Mouse (Mus musculus) heart, embryonic 12.5 days (tissue): ENCODE results near the gene Fchsd2. TPM values are rescaled to one million over a fixed set of nuclear protein-coding genes. Genes with fewer than 3 reads are reported as not detected.
"Not testable (repeated sequence)": the region's sequence is repeated elsewhere in the genome, so short reads cannot be mapped to it uniquely, and the experiment has no call there.

Experiments used
- ATAC-seq: fragments of 200-750 bp; cut with Nextera tagmentation; 2 replicates; pipeline ENCODE4 v1.8.0; 2017; ENCODE audit warnings: moderate TSS enrichment, moderate library complexity; ENCODE audit not compliant: insufficient number of reproducible peaks, low FRiP score
- H3K27ac ChIP-seq: fragments of 300-500 bp; sonication (generic); 2 replicates; pipeline ENCODE4 v1.5.1; 2016; ENCODE audit warnings: mild to moderate bottlenecking, moderate library complexity; ENCODE audit not compliant: poor library complexity, severe bottlenecking
- H3K27me3 ChIP-seq: fragments of 300-500 bp; sonication (generic); replicated peaks from 2 replicates; pipeline ENCODE4 v1.6.1; 2016; ENCODE audit warnings: mild to moderate bottlenecking, moderate library complexity
- H3K36me3 ChIP-seq: fragments of 300-500 bp; sonication (generic); 2 replicates; pipeline ENCODE4 v1.6.1; 2016; ENCODE audit warnings: mild to moderate bottlenecking, moderate library complexity
- H3K4me1 ChIP-seq: fragments of 300-500 bp; sonication (generic); replicated peaks from 2 replicates; pipeline ENCODE4 v1.6.1; 2016; ENCODE audit warnings: mild to moderate bottlenecking
- H3K4me2 ChIP-seq: fragments of 300-500 bp; sonication (generic); 2 replicates; pipeline ENCODE4 v1.6.1; 2016; ENCODE audit warnings: mild to moderate bottlenecking, moderate library complexity
- H3K4me3 ChIP-seq: fragments of 300-500 bp; sonication (generic); 2 replicates; pipeline ENCODE4 v1.5.1; 2016; ENCODE audit warnings: mild to moderate bottlenecking
- H3K9ac ChIP-seq: fragments of 300-500 bp; sonication (generic); 2 replicates; pipeline ENCODE4 v1.6.1; 2016; ENCODE audit warnings: mild to moderate bottlenecking, moderate library complexity
- H3K9me3 ChIP-seq: fragments of 300-500 bp; sonication (generic); replicated peaks from 2 replicates; pipeline ENCODE4 v1.6.1; 2016; ENCODE audit warnings: mild to moderate bottlenecking, moderate library complexity
- WGBS: fragments of 180-500 bp; shearing (Covaris S2); methylation state at CpG from one replicate; pipeline ENCODE4 v1.1.7; 2016; 5-methylcytosine and 5-hydroxymethylcytosine counted together
- polyA plus RNA-seq: library from polyadenylated mRNA; unstranded; fragments of >200 nt; fragmentation: Nextera tagmentation; extraction: Ambion mirVana; gene quantifications from 2 replicates; pipeline ENCODE4 v1.2.1, GENCODE M21; 2016

The Fchsd2 gene
- polyA plus RNA-seq, 1 experiment from 2014 or later = 18.7 TPM

- WGBS = 95% methylated on average over 15 of the region's 15 CpGs
- not testable (repeated sequence) for H3K4me1 ChIP-seq
These were observed 62.2 kb downstream of the Fchsd2 start for GRCm38 (mm10) chr7:101154883-101155282.

GRCm38 (mm10) chr7:101155284-101155683 is 62.6 kb downstream of the Fchsd2 start:
- 97% methylated on average over 3 of the region's 3 CpGs for WGBS
- no peak overlapping the region for H3K4me3 ChIP-seq
- ATAC-seq = no peak
- H3K27ac ChIP-seq = no peak overlapping the region
- H3K9ac ChIP-seq = no peak overlapping the region
- no peak overlapping the region for H3K4me2 ChIP-seq
- no peaks in the 10 kb centered on the region for H3K36me3 ChIP-seq
- no peaks in the 10 kb centered on the region for H3K9me3 ChIP-seq
- no peaks in the 10 kb centered on the region for H3K4me1 ChIP-seq
- no peaks in the 10 kb centered on the region for H3K27me3 ChIP-seq

More at GRCm38 (mm10) chr7:101154883-101155282, 62.2 kb downstream of the Fchsd2 start:
- H3K27me3 ChIP-seq, H3K4me2 ChIP-seq, H3K9me3 ChIP-seq, H3K9ac ChIP-seq, H3K4me3 ChIP-seq, H3K36me3 ChIP-seq, ATAC-seq, H3K27ac ChIP-seq: not testable (repeated sequence)

GRCm38 (mm10) chr7:101160266-101160665 is 67.6 kb downstream of the Fchsd2 start:
- ATAC-seq = no peak
- Histone ChIP-seq H3K27ac (no peak overlapping the region), H3K4me1 (no peaks in the 10 kb centered on the region), H3K9ac (no peak overlapping the region), H3K4me3 (no peak overlapping the region), H3K36me3 (no peaks in the 10 kb centered on the region), H3K4me2 (no peak overlapping the region), H3K27me3 (no peaks in the 10 kb centered on the region), H3K9me3 (no peaks in the 10 kb centered on the region)
- WGBS = 70% methylated on average over 2 of the region's 2 CpGs

GRCm38 (mm10) chr7:101162781-101163180 is 70.1 kb downstream of the Fchsd2 start:
- 88% methylated on average over 1 of the region's 1 CpGs for WGBS
- ATAC-seq = no peak
- Histone ChIP-seq H3K9ac (no peak overlapping the region), H3K27me3 (no peaks in the 10 kb centered on the region), H3K9me3 (no peaks in the 10 kb centered on the region), H3K4me2 (no peak overlapping the region), H3K4me1 (peaks cover 5% of the 10 kb centered on the region), H3K36me3 (no peaks in the 10 kb centered on the region), H3K27ac (no peak overlapping the region), H3K4me3 (no peak overlapping the region)

GRCm38 (mm10) chr7:101163878-101164277 is 71.2 kb downstream of the Fchsd2 start:
- Histone ChIP-seq H3K27ac (no peak overlapping the region), H3K9ac (no peak overlapping the region), H3K27me3 (no peaks in the 10 kb centered on the region), H3K4me3 (no peak overlapping the region), H3K4me1 (peaks cover 5% of the 10 kb centered on the region), H3K36me3 (no peaks in the 10 kb centered on the region), H3K9me3 (no peaks in the 10 kb centered on the region), H3K4me2 (no peak overlapping the region)
- WGBS = 81% methylated on average over 4 of the region's 4 CpGs
- ATAC-seq = no peak

GRCm38 (mm10) chr7:101166568-101166967 is 73.9 kb downstream of the Fchsd2 start:
- Histone ChIP-seq H3K36me3 (no peaks in the 10 kb centered on the region), H3K4me1 (peaks cover 9% of the 10 kb centered on the region), H3K27me3 (no peaks in the 10 kb centered on the region), H3K27ac (no peak overlapping the region), H3K4me3 (no peak overlapping the region), H3K9me3 (no peaks in the 10 kb centered on the region), H3K4me2 (no peak overlapping the region), H3K9ac (no peak overlapping the region)
- no peak for ATAC-seq
- 48% methylated on average over 2 of the region's 2 CpGs for WGBS

- no peak overlapping the region for H3K27ac ChIP-seq
- no peak for ATAC-seq
- no peaks in the 10 kb centered on the region for H3K36me3 ChIP-seq
- H3K4me3 ChIP-seq = no peak overlapping the region
- H3K4me2 ChIP-seq = no peak overlapping the region
- WGBS = 20% methylated on average over 3 of the region's 3 CpGs
- H3K4me1 ChIP-seq = peaks cover 9% of the 10 kb centered on the region
- H3K27me3 ChIP-seq = no peaks in the 10 kb centered on the region
- no peaks in the 10 kb centered on the region for H3K9me3 ChIP-seq
- H3K9ac ChIP-seq = no peak overlapping the region
These were observed 77.8 kb downstream of the Fchsd2 start for GRCm38 (mm10) chr7:101170482-101170881.

GRCm38 (mm10) chr7:101171002-101171401 is 78.3 kb downstream of the Fchsd2 start:
- no peak overlapping the region for H3K4me3 ChIP-seq

GRCm38 (mm10) chr7:101173331-101173730 is 80.7 kb downstream of the Fchsd2 start:
- WGBS = 86% methylated on average over 3 of the region's 3 CpGs
- ATAC-seq = no peak
- H3K4me3 ChIP-seq = no peak overlapping the region

More at GRCm38 (mm10) chr7:101171002-101171401, 78.3 kb downstream of the Fchsd2 start:
- Histone ChIP-seq H3K36me3 (no peaks in the 10 kb centered on the region), H3K27me3 (no peaks in the 10 kb centered on the region), H3K4me1 (peaks cover 9% of the 10 kb centered on the region), H3K9me3 (no peaks in the 10 kb centered on the region), H3K4me2 (no peak overlapping the region), H3K9ac (no peak overlapping the region), H3K27ac (no peak overlapping the region)
- no peak for ATAC-seq
- 86% methylated on average over 1 of the region's 1 CpGs for WGBS

GRCm38 (mm10) chr7:101178751-101179150 is 86.1 kb downstream of the Fchsd2 start:
- ATAC-seq = no peak
- Histone ChIP-seq H3K9me3 (no peaks in the 10 kb centered on the region), H3K27me3 (no peaks in the 10 kb centered on the region), H3K36me3 (peaks cover 3% of the 10 kb centered on the region; the same call in 1 of the 2 replicates), H3K27ac (peak overlapping the region; percentile 52; the same call in 1 of the 2 replicates), H3K9ac (no peak overlapping the region), H3K4me1 (peaks cover 10% of the 10 kb centered on the region), H3K4me3 (no peak overlapping the region), H3K4me2 (no peak overlapping the region)
- 72% methylated on average over 2 of the region's 2 CpGs for WGBS

More at GRCm38 (mm10) chr7:101173331-101173730, 80.7 kb downstream of the Fchsd2 start:
- H3K9ac ChIP-seq = no peak overlapping the region
- no peaks in the 10 kb centered on the region for H3K36me3 ChIP-seq
- H3K9me3 ChIP-seq = no peaks in the 10 kb centered on the region
- peaks cover 5% of the 10 kb centered on the region for H3K4me1 ChIP-seq
- H3K4me2 ChIP-seq = no peak overlapping the region
- no peaks in the 10 kb centered on the region for H3K27me3 ChIP-seq
- H3K27ac ChIP-seq = no peak overlapping the region

- no peak for ATAC-seq
- Histone ChIP-seq H3K4me2 (no peak overlapping the region), H3K4me3 (no peak overlapping the region), H3K27me3 (no peaks in the 10 kb centered on the region), H3K27ac (0 out of 2 replicates have a peak overlapping the region, but pooled peaks have one; percentile 16), H3K9me3 (no peaks in the 10 kb centered on the region), H3K36me3 (peaks cover 16% of the 10 kb centered on the region), H3K9ac (no peak overlapping the region), H3K4me1 (no peaks in the 10 kb centered on the region)
- WGBS = 72% methylated on average over 3 of the region's 3 CpGs
These were observed 98.8 kb downstream of the Fchsd2 start for GRCm38 (mm10) chr7:101191326-101191969.

- Histone ChIP-seq H3K9ac (no peak overlapping the region), H3K4me3 (no peak overlapping the region), H3K9me3 (no peaks in the 10 kb centered on the region), H3K27me3 (no peaks in the 10 kb centered on the region), H3K36me3 (peaks cover 2% of the 10 kb centered on the region), H3K4me2 (no peak overlapping the region), H3K27ac (no peak overlapping the region), H3K4me1 (no peaks in the 10 kb centered on the region)
- WGBS = 94% methylated on average over 1 of the region's 1 CpGs
- ATAC-seq = no peak
These were observed 118.2 kb downstream of the Fchsd2 start for GRCm38 (mm10) chr7:101210826-101211225.
